Mouse (Mus musculus) stomach, embryonic 14.5 days (tissue): Measurements from ENCODE around the gene Fam45a. TPM values are rescaled to one million over a fixed set of nuclear protein-coding genes. Genes with fewer than 3 reads are reported as not detected.

Experiments used
- ATAC-seq: fragments of 200-750 bp; cut with Nextera tagmentation; 2 replicates; pipeline ENCODE4 v1.8.0; 2017; ENCODE audit warnings: low read depth, moderate TSS enrichment; ENCODE audit not compliant: insufficient number of reproducible peaks, insufficient read depth, low FRiP score
- H3K27ac ChIP-seq: fragments of 300-500 bp; sonication (generic); 2 replicates; pipeline ENCODE4 v1.5.1; 2014; ENCODE audit warnings: mild to moderate bottlenecking, low read length, moderate library complexity, mixed read lengths
- H3K27me3 ChIP-seq: fragments of 300-500 bp; sonication (generic); 2 replicates; pipeline ENCODE4 v1.6.1; 2014; ENCODE audit warnings: low read length, control low read depth, mixed read lengths; ENCODE audit not compliant: control insufficient read depth, insufficient read depth
- H3K36me3 ChIP-seq: fragments of 300-500 bp; sonication (generic); 2 replicates; pipeline ENCODE4 v1.6.1; 2014; ENCODE audit warnings: mild to moderate bottlenecking, control low read depth, low read length, moderate library complexity, mixed read lengths; ENCODE audit not compliant: control insufficient read depth, insufficient read depth
- H3K4me1 ChIP-seq: fragments of 300-500 bp; sonication (generic); 2 replicates; pipeline ENCODE4 v1.6.1; 2014; ENCODE audit warnings: low read length, control low read depth, mixed read lengths; ENCODE audit not compliant: control insufficient read depth, insufficient read depth
- H3K4me2 ChIP-seq: fragments of 300-500 bp; sonication (generic); replicated peaks from 2 replicates; pipeline ENCODE4 v1.6.1; 2014; ENCODE audit warnings: low read depth, low read length, control low read depth
- H3K4me3 ChIP-seq: fragments of 300-500 bp; sonication (generic); 2 replicates; pipeline ENCODE4 v1.5.1; 2014; ENCODE audit warnings: low read depth, low read length, control low read depth
- H3K9ac ChIP-seq: fragments of 300-500 bp; sonication (generic); replicated peaks from 2 replicates; pipeline ENCODE4 v1.6.1; 2014; ENCODE audit warnings: low read depth, mild to moderate bottlenecking, control low read depth, low read length, moderate library complexity, mixed read lengths
- H3K9me3 ChIP-seq: fragments of 300-500 bp; sonication (generic); 2 replicates; pipeline ENCODE4 v1.6.1; 2016; ENCODE audit warnings: low read depth, low read length, control low read depth; ENCODE audit not compliant: control insufficient read depth
- WGBS: fragments of 180-500 bp; shearing (Covaris S2); extraction: QIAGEN DNeasy Blood & Tissue Kit; methylation state at CpG from one replicate; pipeline ENCODE4 v1.1.7; 2014; 5-methylcytosine and 5-hydroxymethylcytosine counted together
- polyA plus RNA-seq: library from polyadenylated mRNA; unstranded; fragments of >200 nt; fragmentation: Nextera tagmentation; extraction: Ambion mirVana; gene quantifications from 2 replicates; pipeline ENCODE4 v1.2.1, GENCODE M21; 2014

Fam45a gene
- polyA plus RNA-seq, 1 experiment from 2014 or later = 37.2 TPM

GRCm38 (mm10) chr19:60789919-60790506, 21.4 kb upstream of the Fam45a start:
- Histone ChIP-seq H3K27ac (peak overlapping the region; percentile 98), H3K27me3 (no peaks in the 10 kb centered on the region), H3K4me3 (peak overlapping the region; percentile 100), H3K9ac (peak overlapping the region; percentile 99), H3K9me3 (no peaks in the 10 kb centered on the region), H3K36me3 (no peaks in the 10 kb centered on the region), H3K4me1 (peaks cover 8% of the 10 kb centered on the region), H3K4me2 (peak overlapping the region; percentile 82)
- peak; percentile 64; the same call in 1 of the 2 replicates for ATAC-seq
- WGBS = 0% methylated on average over 60 of the region's 60 CpGs

- ATAC-seq = peak; percentile 95
- peak within 1 kb of the TSS; percentile 100 for H3K4me3 ChIP-seq
- H3K4me1 ChIP-seq = peaks cover 8% of the 10 kb centered on the region
- no peaks in the 10 kb centered on the region for H3K9me3 ChIP-seq
- no peaks in the 10 kb centered on the region for H3K36me3 ChIP-seq
- no peaks in the 10 kb centered on the region for H3K27me3 ChIP-seq
- peak within 1 kb of the TSS; percentile 82 for H3K4me2 ChIP-seq
- under 1% methylated on average over 57 of the region's 57 CpGs for WGBS
- peak within 1 kb of the TSS; percentile 98 for H3K27ac ChIP-seq
- peak within 1 kb of the TSS; percentile 99 for H3K9ac ChIP-seq
Observed at GRCm38 (mm10) chr19:60790551-60791161, 20.7 kb upstream of the Fam45a start, which contains the start of gene Eif3a. Gene Eif3a (minus strand): TSS chr19:60790658.

- Histone ChIP-seq H3K9me3 (no peaks in the 10 kb centered on the region), H3K4me1 (peaks cover 6% of the 10 kb centered on the region), H3K27ac (peak overlapping the region; percentile 98), H3K4me3 (peak overlapping the region; percentile 100), H3K9ac (peak overlapping the region; percentile 99), H3K36me3 (no peaks in the 10 kb centered on the region), H3K27me3 (no peaks in the 10 kb centered on the region), H3K4me2 (peak overlapping the region; percentile 82)
- ATAC-seq = no peak
- WGBS = 17% methylated on average over 9 of the region's 9 CpGs
Observed at GRCm38 (mm10) chr19:60791164-60791563, 20.2 kb upstream of the Fam45a start.

GRCm38 (mm10) chr19:60793170-60793707, 18.1 kb upstream of the Fam45a start:
- WGBS = 79% methylated on average over 2 of the region's 2 CpGs
- no peak overlapping the region for H3K9ac ChIP-seq
- H3K4me3 ChIP-seq = no peak overlapping the region
- no peak overlapping the region for H3K27ac ChIP-seq
- no peaks in the 10 kb centered on the region for H3K36me3 ChIP-seq
- ATAC-seq = no peak
- no peaks in the 10 kb centered on the region for H3K27me3 ChIP-seq
- no peak overlapping the region for H3K4me2 ChIP-seq
- peaks cover 5% of the 10 kb centered on the region; the same call in 1 of the 2 replicates for H3K4me1 ChIP-seq
- H3K9me3 ChIP-seq = no peaks in the 10 kb centered on the region

DNA sequence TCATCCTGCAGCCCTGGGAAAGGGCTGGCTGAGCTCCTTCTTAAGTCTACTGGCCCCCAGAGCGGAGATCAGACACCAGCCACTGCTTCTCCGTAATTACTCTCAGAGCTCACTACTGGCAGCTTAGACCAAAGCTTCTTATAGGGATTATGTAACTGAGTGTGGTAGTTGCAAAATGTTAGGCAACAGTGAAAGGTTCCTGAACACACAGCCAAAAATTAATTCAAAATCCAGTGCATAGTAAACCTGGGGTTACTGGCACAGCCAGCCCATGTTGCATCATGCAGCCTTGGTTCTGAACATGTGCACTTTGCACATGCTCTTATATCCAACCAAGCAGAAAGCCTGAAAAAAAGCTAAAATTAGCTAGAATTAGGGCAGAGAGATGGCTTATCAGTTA, 16.1 kb upstream of the Fam45a start:
- H3K9ac ChIP-seq = no peak overlapping the region
- no peaks in the 10 kb centered on the region for H3K36me3 ChIP-seq
- H3K27ac ChIP-seq = no peak overlapping the region
- no peak overlapping the region for H3K4me3 ChIP-seq
- WGBS = 89% methylated on average over 2 of the region's 2 CpGs
- no peaks in the 10 kb centered on the region for H3K9me3 ChIP-seq
- no peaks in the 10 kb centered on the region for H3K27me3 ChIP-seq
- H3K4me1 ChIP-seq = no peaks in the 10 kb centered on the region
- ATAC-seq = no peak
- H3K4me2 ChIP-seq = no peak overlapping the region

GRCm38 (mm10) chr19:60797415-60797814, 14.0 kb upstream of the Fam45a start:
- Histone ChIP-seq H3K9ac (no peak overlapping the region), H3K9me3 (no peaks in the 10 kb centered on the region), H3K4me2 (no peak overlapping the region), H3K27ac (no peak overlapping the region), H3K36me3 (no peaks in the 10 kb centered on the region), H3K4me1 (no peaks in the 10 kb centered on the region), H3K27me3 (no peaks in the 10 kb centered on the region), H3K4me3 (no peak overlapping the region)
- WGBS = 84% methylated on average over 2 of the region's 2 CpGs
- no peak for ATAC-seq

- H3K4me2 ChIP-seq = no peak overlapping the region
- no peaks in the 10 kb centered on the region for H3K27me3 ChIP-seq
- WGBS = 68% methylated on average over 7 of the region's 7 CpGs
- H3K9ac ChIP-seq = no peak overlapping the region
- no peak for ATAC-seq
- no peak overlapping the region for H3K4me3 ChIP-seq
- H3K4me1 ChIP-seq = no peaks in the 10 kb centered on the region
- H3K36me3 ChIP-seq = no peaks in the 10 kb centered on the region
- H3K9me3 ChIP-seq = no peaks in the 10 kb centered on the region
- no peak overlapping the region for H3K27ac ChIP-seq
Observed at GRCm38 (mm10) chr19:60799867-60800569, 11.4 kb upstream of the Fam45a start.

- H3K27me3 ChIP-seq = no peaks in the 10 kb centered on the region
- no peak for ATAC-seq
- WGBS = 55% methylated on average over 2 of the region's 2 CpGs
- no peak overlapping the region for H3K9ac ChIP-seq
- no peaks in the 10 kb centered on the region for H3K36me3 ChIP-seq
- H3K27ac ChIP-seq = no peak overlapping the region
- H3K4me3 ChIP-seq = no peak overlapping the region
- no peaks in the 10 kb centered on the region for H3K9me3 ChIP-seq
- H3K4me2 ChIP-seq = no peak overlapping the region
- H3K4me1 ChIP-seq = no peaks in the 10 kb centered on the region
Observed at GRCm38 (mm10) chr19:60804903-60805302, 6.5 kb upstream of the Fam45a start.
